Mouse (Mus musculus) forebrain, embryonic 13.5 days (tissue): ENCODE data around the gene Dtnb. TPM values are rescaled to one million over a fixed set of nuclear protein-coding genes. Genes with fewer than 3 reads are reported as not detected.

ENCODE experiments used
- ATAC-seq: fragments of 200-750 bp; cut with Nextera tagmentation; 2 replicates; pipeline ENCODE4 v1.8.0; 2017
- H3K27ac ChIP-seq: fragments of 300-500 bp; sonication (generic); 2 replicates; pipeline ENCODE4 v1.5.1; 2015; ENCODE audit warnings: inconsistent platforms, mild to moderate bottlenecking, moderate library complexity
- H3K27me3 ChIP-seq: fragments of 300-500 bp; sonication (generic); 2 replicates; pipeline ENCODE4 v1.6.1; 2015; ENCODE audit warnings: mild to moderate bottlenecking, inconsistent platforms
- H3K36me3 ChIP-seq: fragments of 300-500 bp; sonication (generic); 2 replicates; pipeline ENCODE4 v1.6.1; 2015; ENCODE audit warnings: mild to moderate bottlenecking, inconsistent platforms; ENCODE audit not compliant: poor library complexity, severe bottlenecking
- H3K4me1 ChIP-seq: fragments of 300-500 bp; sonication (generic); 2 replicates; pipeline ENCODE4 v1.6.1; 2015; ENCODE audit warnings: inconsistent platforms
- H3K4me2 ChIP-seq: fragments of 300-500 bp; sonication (generic); 2 replicates; pipeline ENCODE4 v1.6.1; 2015; ENCODE audit warnings: inconsistent platforms, mild to moderate bottlenecking, moderate library complexity
- H3K4me3 ChIP-seq: fragments of 300-500 bp; sonication (generic); 2 replicates; pipeline ENCODE4 v1.5.1; 2015; ENCODE audit warnings: mild to moderate bottlenecking, inconsistent platforms
- H3K9ac ChIP-seq: fragments of 300-500 bp; sonication (generic); 2 replicates; pipeline ENCODE4 v1.6.1; 2015; ENCODE audit warnings: mild to moderate bottlenecking, inconsistent platforms
- H3K9me3 ChIP-seq: fragments of 300-500 bp; sonication (generic); replicated peaks from 2 replicates; pipeline ENCODE4 v1.6.1; 2016; ENCODE audit warnings: inconsistent platforms
- whole genome bisulfite sequencing: fragments of 180-500 bp; shearing (Covaris S2); methylation state at CpG from one replicate; pipeline ENCODE4 v1.1.7; 2015; 5-methylcytosine and 5-hydroxymethylcytosine counted together
- polyA plus RNA-seq: library from polyadenylated mRNA; unstranded; fragments of >200 nt; fragmentation: Nextera tagmentation; extraction: Ambion mirVana; gene quantifications from 2 replicates; pipeline ENCODE4 v1.2.1, GENCODE M21; 2015

The Dtnb gene
- polyA plus RNA-seq, 1 experiment from 2014 or later: 29.8 TPM

DNA sequence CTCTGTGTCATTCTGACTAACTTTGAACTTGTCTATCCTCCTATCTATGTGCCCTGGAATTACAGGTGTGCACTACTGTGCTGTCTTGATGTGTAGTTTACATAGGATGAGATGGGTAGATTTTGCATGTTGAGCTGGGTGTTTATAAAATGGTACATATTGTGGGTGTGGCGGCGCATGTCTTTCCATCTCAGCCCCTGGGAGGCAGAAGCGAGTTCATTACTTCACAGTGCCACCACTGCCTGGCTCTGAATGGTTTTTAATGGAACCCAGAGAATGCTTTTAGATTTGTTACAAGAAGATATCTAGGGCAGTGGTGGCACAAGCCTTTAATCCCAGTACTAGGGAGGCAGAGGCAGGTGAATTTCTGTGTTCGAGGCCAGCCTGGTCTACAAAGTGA lies 2.5 kb downstream of the Dtnb start:
- Histone ChIP-seq H3K27me3 (no peaks in the 10 kb centered on the region), H3K9me3 (no peaks in the 10 kb centered on the region), H3K36me3 (no peaks in the 10 kb centered on the region), H3K27ac (no peak overlapping the region), H3K4me1 (peaks cover 15% of the 10 kb centered on the region), H3K4me3 (no peak overlapping the region), H3K9ac (no peak overlapping the region), H3K4me2 (no peak overlapping the region)
- ATAC-seq: no peak
- WGBS: 86% methylated on average over 4 of the region's 4 CpGs

DNA sequence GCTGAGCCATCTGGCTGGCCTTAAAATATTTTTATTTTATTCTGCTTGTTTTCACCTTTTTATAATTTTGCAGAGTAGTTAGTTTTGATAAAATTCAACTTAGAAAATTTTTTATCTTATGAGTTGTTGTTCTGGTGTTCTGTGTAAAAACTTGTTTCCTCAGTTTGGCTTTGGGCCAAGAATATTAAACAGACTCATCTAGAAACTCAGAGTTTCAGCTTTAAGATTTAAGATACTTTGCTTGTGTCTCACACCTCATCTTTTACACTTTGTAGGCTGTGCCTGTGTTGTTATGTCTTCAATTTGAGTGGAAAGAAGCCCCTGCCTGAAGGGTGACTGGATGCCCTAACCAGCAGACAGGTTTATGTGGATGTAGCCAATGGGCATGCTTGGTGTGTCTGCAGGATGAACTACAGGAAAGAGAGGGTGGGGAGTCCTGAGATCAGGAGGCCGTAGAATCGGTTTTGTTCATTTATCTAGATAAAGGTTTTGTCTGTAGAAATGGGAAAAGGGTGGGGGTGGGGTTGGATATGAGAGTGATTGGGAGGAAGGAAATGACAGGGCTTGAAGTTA lies 7.9 kb downstream of the Dtnb start:
- Histone ChIP-seq H3K4me2 (no peak overlapping the region), H3K9me3 (no peaks in the 10 kb centered on the region), H3K4me1 (peaks cover 2% of the 10 kb centered on the region; the same call in 1 of the 2 replicates), H3K9ac (no peak overlapping the region), H3K36me3 (no peaks in the 10 kb centered on the region), H3K27ac (no peak overlapping the region), H3K27me3 (no peaks in the 10 kb centered on the region), H3K4me3 (no peak overlapping the region)
- ATAC-seq: no peak
- WGBS: 94% methylated on average over 2 of the region's 2 CpGs

DNA sequence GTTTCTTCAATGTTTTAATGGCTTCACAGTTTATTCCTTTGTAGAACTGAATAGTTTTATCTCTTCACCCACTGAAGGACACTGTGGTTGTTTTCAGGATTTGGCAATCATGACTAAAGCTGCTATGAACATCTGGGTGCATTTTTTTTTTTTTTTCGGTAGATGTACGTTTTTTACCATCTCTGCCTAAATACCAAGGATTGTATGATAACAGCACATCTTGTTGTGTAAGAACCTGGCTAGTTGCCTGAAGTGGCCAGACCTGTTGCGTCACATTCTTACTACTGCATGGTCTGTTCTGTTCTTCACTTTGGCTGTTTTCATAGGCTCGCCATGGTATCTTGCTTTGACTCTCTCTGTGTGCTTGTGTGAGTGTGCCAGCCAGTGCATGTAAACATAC lies 10.4 kb downstream of the Dtnb start:
- Histone ChIP-seq H3K36me3 (no peaks in the 10 kb centered on the region), H3K4me1 (no peaks in the 10 kb centered on the region), H3K9ac (no peak overlapping the region), H3K27ac (no peak overlapping the region), H3K4me2 (no peak overlapping the region), H3K27me3 (no peaks in the 10 kb centered on the region), H3K9me3 (no peaks in the 10 kb centered on the region), H3K4me3 (no peak overlapping the region)
- 98% methylated on average over 4 of the region's 4 CpGs for WGBS
- no peak for ATAC-seq

DNA sequence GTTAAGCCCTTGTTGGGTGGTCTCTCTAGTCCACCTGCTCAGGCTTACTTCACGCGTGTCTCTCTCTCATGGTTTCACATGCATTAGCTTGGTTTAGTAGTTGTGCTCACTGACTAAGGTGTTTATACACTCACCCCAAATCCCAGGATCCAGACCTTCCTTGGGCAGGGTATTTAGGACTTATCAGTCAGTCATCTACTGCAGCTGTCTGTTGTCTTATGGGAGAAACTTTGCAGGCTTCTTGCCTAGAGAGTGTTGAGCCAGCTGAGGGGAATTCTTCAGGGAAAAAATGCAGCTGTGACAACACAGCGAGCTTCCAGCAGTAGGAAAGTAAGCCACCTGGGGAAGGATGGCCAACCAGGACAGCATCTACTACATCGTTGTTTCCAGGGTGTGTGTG lies 13.3 kb downstream of the Dtnb start:
- Histone ChIP-seq H3K27ac (no peak overlapping the region), H3K36me3 (peaks cover 7% of the 10 kb centered on the region; the same call in 1 of the 2 replicates), H3K4me1 (0 out of 2 replicates have a peak, but pooled peaks cover 5% of the 10 kb centered on the region), H3K9ac (no peak overlapping the region), H3K9me3 (no peaks in the 10 kb centered on the region), H3K27me3 (no peaks in the 10 kb centered on the region), H3K4me3 (no peak overlapping the region), H3K4me2 (no peak overlapping the region)
- WGBS: 82% methylated on average over 4 of the region's 4 CpGs
- ATAC-seq: no peak

DNA sequence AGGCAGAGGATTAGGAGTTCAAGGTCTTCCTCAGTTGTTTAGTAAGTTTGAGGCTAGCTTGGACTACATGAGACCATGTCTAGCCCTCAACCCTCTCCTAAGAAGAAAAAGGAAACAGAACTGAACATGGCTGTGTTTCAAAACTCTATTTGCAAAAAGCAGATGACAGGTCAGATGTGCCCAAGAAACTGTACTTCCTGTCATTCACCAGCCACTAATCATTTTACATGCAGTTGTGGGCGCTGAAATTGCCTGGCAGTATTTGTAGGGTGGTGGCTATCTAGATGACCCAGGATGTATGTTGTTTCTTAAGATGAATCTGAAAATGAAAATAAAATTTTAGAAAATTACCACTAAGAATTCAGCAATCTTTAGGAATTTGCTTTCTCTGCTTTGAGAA lies 14.8 kb downstream of the Dtnb start:
- no peak overlapping the region for H3K4me2 ChIP-seq
- H3K9ac ChIP-seq: no peak overlapping the region
- no peaks in the 10 kb centered on the region for H3K9me3 ChIP-seq
- no peaks in the 10 kb centered on the region for H3K27me3 ChIP-seq
- WGBS: 100% methylated on average over 1 of the region's 1 CpGs
- 0 out of 2 replicates have a peak, but pooled peaks cover 5% of the 10 kb centered on the region for H3K4me1 ChIP-seq
- no peak overlapping the region for H3K4me3 ChIP-seq
- H3K27ac ChIP-seq: no peak overlapping the region
- ATAC-seq: no peak
- H3K36me3 ChIP-seq: peaks cover 10% of the 10 kb centered on the region; the same call in 1 of the 2 replicates

DNA sequence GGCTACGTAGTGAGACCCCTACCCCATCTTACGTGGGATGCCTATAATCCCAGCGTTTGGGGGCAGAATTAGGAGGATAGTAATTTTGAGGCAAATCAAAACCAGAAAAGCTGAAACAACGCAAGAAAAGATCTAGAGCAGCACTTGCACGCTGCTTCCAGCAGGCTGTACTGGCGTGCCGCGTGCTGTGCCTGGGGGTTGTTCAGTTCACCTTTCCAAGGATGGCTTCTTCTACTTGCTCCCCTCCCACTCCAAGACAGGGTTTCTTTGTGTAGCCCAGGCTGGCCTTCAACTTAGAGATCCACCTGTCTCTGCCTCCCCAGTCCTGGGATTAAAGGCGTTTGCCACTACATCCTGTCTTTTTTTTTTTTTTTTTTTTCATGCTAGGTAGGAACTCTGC lies 17.9 kb downstream of the Dtnb start:
- 95% methylated on average over 9 of the region's 9 CpGs for WGBS
- no peak overlapping the region for H3K4me3 ChIP-seq
- no peak overlapping the region for H3K27ac ChIP-seq
- no peak overlapping the region for H3K9ac ChIP-seq
- no peak overlapping the region for H3K4me2 ChIP-seq
- no peak for ATAC-seq
- peaks cover 13% of the 10 kb centered on the region; the same call in 1 of the 2 replicates for H3K36me3 ChIP-seq
- no peaks in the 10 kb centered on the region for H3K27me3 ChIP-seq
- H3K4me1 ChIP-seq: 0 out of 2 replicates have a peak, but pooled peaks cover 5% of the 10 kb centered on the region
- no peaks in the 10 kb centered on the region for H3K9me3 ChIP-seq

DNA sequence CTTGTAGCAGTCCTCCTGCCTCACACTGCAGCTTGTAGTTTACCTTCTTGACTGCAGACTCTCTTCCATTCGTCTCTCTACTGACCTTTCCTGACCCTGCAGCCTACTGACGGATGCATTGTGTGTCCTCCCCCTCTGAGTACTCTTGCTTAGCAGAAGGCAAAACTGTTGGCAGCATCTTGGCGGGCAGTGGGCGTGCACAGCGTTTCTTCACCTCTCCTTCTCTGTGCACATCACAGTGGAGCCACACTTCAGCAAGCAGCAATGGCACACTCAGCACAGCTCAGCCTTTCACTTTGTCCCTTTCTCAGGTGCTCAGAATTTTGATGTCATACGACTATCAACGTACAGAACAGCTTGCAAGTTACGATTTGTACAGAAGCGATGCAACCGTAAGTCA lies 19.4 kb downstream of the Dtnb start:
- 82% methylated on average over 10 of the region's 10 CpGs for WGBS
- no peak overlapping the region for H3K4me2 ChIP-seq
- H3K9ac ChIP-seq: no peak overlapping the region
- peaks cover 15% of the 10 kb centered on the region for H3K36me3 ChIP-seq
- H3K9me3 ChIP-seq: no peaks in the 10 kb centered on the region
- ATAC-seq: no peak
- H3K4me3 ChIP-seq: no peak overlapping the region
- 0 out of 2 replicates have a peak, but pooled peaks cover 5% of the 10 kb centered on the region for H3K4me1 ChIP-seq
- H3K27me3 ChIP-seq: no peaks in the 10 kb centered on the region
- no peak overlapping the region for H3K27ac ChIP-seq

DNA sequence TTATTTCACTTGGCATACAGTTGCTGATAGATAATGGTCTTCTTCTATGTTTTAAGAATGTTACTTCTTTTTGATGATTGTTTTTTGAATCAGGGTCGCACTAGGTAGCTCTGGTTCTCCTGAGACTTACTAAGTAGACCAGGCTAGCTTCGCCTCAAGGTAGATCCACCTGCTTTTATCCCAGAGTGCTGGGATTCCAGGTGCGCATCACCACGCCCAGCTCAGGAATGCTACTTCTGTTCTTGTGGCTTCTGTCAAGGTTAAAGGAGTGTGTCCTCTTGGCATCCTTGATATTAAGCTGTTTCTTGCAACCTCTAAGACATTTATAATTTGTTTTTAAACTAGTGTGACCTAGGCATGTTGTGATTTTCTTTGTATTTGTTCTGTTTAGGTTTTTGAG lies 30.6 kb downstream of the Dtnb start:
- Histone ChIP-seq H3K9ac (no peak overlapping the region), H3K4me3 (no peak overlapping the region), H3K4me2 (no peak overlapping the region), H3K36me3 (peaks cover 16% of the 10 kb centered on the region), H3K9me3 (no peaks in the 10 kb centered on the region), H3K4me1 (no peaks in the 10 kb centered on the region), H3K27me3 (no peaks in the 10 kb centered on the region), H3K27ac (no peak overlapping the region)
- WGBS: 93% methylated on average over 4 of the region's 4 CpGs
- ATAC-seq: no peak

DNA sequence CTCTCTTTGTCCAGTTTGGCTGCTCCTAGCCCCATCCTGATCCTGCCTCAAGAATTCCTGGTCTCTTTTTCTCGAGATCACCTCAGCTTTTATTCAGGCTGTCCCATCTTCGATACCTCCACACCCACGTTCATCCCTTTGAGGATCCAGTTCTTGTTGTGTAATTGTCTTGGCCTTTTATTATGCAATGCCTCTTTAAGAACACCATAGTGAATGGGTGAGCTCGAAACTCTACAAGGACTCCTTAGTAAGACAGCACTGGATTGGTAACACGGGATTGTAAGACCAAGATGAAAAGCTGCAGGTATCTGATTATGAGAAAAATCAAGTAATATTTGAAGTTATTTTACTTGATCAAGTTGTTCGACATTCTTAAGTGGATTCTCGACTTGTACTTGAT lies 34.0 kb downstream of the Dtnb start:
- Histone ChIP-seq H3K4me2 (no peak overlapping the region), H3K27me3 (no peaks in the 10 kb centered on the region)
- WGBS: 82% methylated on average over 7 of the region's 7 CpGs

DNA sequence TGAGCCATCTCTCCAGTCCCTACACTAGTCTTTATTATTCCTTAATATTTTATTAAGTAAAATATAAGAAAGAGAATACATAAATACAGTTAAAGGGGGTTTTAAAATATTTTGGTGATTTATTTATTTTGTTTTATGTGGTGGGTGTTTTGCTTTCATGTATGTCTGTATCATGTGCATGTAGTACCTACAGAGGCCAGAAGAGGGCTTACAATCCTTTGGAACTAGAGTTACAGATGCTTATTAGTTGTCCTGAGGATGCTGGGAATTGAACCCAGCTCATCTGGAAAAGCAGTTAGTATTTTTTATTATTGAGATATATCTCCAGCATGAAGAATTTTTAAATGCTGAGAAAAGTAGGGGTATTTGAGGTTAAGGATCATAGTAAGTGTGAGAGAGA lies 37.6 kb downstream of the Dtnb start:
- H3K36me3 ChIP-seq: no peaks in the 10 kb centered on the region
- H3K4me3 ChIP-seq: no peak overlapping the region
- no peak for ATAC-seq
- no peak overlapping the region for H3K4me2 ChIP-seq
- H3K9ac ChIP-seq: no peak overlapping the region
- no peak overlapping the region for H3K27ac ChIP-seq
- H3K9me3 ChIP-seq: no peaks in the 10 kb centered on the region
- no peaks in the 10 kb centered on the region for H3K4me1 ChIP-seq
- no peaks in the 10 kb centered on the region for H3K27me3 ChIP-seq

More for the DNA sequence above, 34.0 kb downstream of the Dtnb start:
- H3K27ac ChIP-seq: no peak overlapping the region
- no peak overlapping the region for H3K4me3 ChIP-seq
- H3K9ac ChIP-seq: no peak overlapping the region
- no peaks in the 10 kb centered on the region for H3K4me1 ChIP-seq
- no peak for ATAC-seq
- no peaks in the 10 kb centered on the region for H3K9me3 ChIP-seq
- no peaks in the 10 kb centered on the region for H3K36me3 ChIP-seq

DNA sequence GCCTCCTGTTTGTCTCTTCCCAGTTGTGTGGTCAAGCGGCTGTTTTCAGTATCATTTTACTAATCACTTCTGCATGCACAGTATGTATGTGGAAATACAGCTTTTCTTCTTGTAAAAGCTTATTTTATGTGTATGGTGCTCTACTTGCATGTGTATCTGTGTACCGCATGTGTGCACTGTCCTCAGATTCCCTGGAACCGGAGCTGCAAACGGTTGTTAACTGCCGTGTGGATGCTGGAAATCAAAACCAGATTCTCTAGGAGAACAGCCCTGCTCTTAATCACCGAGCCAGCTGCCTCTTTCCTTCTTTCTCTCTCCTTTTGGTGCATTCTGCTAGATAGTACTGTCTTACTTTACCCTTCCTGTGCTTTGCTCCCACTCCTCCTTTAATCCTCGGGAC lies 39.7 kb downstream of the Dtnb start:
- H3K36me3 ChIP-seq: no peaks in the 10 kb centered on the region
- no peak for ATAC-seq

DNA sequence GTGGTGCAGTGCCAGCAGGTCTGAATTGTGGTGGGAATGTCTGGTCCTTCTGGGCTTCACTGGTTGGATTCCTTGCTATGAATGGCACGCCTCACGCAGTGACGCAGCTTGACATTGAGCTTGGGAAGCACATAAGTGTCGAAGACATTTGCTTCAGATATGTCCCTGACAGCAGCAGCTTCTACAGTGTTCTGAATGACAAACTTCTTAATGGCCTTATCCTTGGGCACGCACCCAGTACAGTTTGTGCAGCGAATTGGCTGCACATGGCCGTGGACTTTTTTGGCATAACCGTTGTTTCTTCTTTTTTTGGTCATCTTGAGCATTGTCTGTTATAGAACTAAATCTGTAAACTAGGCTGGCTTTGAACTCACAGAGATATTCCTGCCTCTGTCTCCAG lies 42.9 kb downstream of the Dtnb start:
- no peak for ATAC-seq
- H3K4me1 ChIP-seq: no peaks in the 10 kb centered on the region
- WGBS: 93% methylated on average over 8 of the region's 8 CpGs

More for the DNA sequence above, 39.7 kb downstream of the Dtnb start:
- Histone ChIP-seq H3K4me3 (no peak overlapping the region), H3K9me3 (no peaks in the 10 kb centered on the region), H3K9ac (no peak overlapping the region), H3K4me1 (no peaks in the 10 kb centered on the region), H3K27ac (no peak overlapping the region), H3K27me3 (no peaks in the 10 kb centered on the region), H3K4me2 (no peak overlapping the region)
- WGBS: 77% methylated on average over 7 of the region's 7 CpGs

More for the DNA sequence above, 42.9 kb downstream of the Dtnb start:
- Histone ChIP-seq H3K9ac (no peak overlapping the region), H3K27me3 (no peaks in the 10 kb centered on the region), H3K27ac (no peak overlapping the region), H3K4me2 (no peak overlapping the region), H3K36me3 (no peaks in the 10 kb centered on the region), H3K9me3 (no peaks in the 10 kb centered on the region), H3K4me3 (no peak overlapping the region)
